Mouse (Mus musculus) C2C12 (cell line): ENCODE measurements at regions not wholly inside any gene's neighbourhood (a gene's known extent, or its start where the extent isn't known, plus 50 kb on each side); places are given as distances from the start of the nearest gene placed in this dataset.

Source experiments
- H3K27me3 ChIP-seq: one replicate; pipeline ENCODE4 v1.6.1; 2011; ENCODE audit not compliant: control insufficient read depth, insufficient read depth, insufficient read length
- H3K36me3 ChIP-seq: one replicate; pipeline ENCODE4 v1.6.1; 2011; ENCODE audit not compliant: control insufficient read depth, insufficient read depth
- H3K4me3 ChIP-seq: one replicate; pipeline ENCODE4 v1.5.1; 2011; ENCODE audit warnings: mild to moderate bottlenecking, control low read depth; ENCODE audit not compliant: poor library complexity, insufficient read depth, severe bottlenecking
- H3K79me2 ChIP-seq: one replicate; pipeline ENCODE4 v1.6.1; 2011; ENCODE audit not compliant: control insufficient read depth, insufficient read depth
- H3K79me3 ChIP-seq: one replicate; pipeline ENCODE4 v1.6.1; 2011; ENCODE audit warnings: low read depth, control low read depth
- H3ac ChIP-seq: one replicate; pipeline ENCODE3; 2011; ENCODE audit warnings: low read depth; ENCODE audit not compliant: control insufficient read depth, insufficient read length
- CEBPB ChIP-seq: IDR thresholded peaks from one replicate; pipeline ENCODE4 v1.6.1; 2011; ENCODE audit warnings: low read depth, mild to moderate bottlenecking, control low read depth, moderate library complexity
- CTCF ChIP-seq: IDR thresholded peaks from one replicate; pipeline ENCODE4 v1.5.1; 2011; ENCODE audit not compliant: control insufficient read depth, insufficient read depth, insufficient read length
- FOSL1 ChIP-seq: IDR thresholded peaks from one replicate; pipeline ENCODE4 v1.8.0; 2011; ENCODE audit warnings: mild to moderate bottlenecking, low read length; ENCODE audit not compliant: poor library complexity, insufficient read depth, severe bottlenecking
- MAX ChIP-seq: IDR thresholded peaks from one replicate; pipeline ENCODE4 v1.6.1; 2011; ENCODE audit warnings: mild to moderate bottlenecking, control low read depth
- MYOD1 ChIP-seq: IDR thresholded peaks from one replicate; pipeline ENCODE4 v1.6.1; 2011; ENCODE audit warnings: low read depth; ENCODE audit not compliant: control insufficient read depth, insufficient read length
- MYOG ChIP-seq: IDR thresholded peaks from one replicate; pipeline ENCODE4 v1.6.1; 2011; ENCODE audit not compliant: control insufficient read depth, insufficient read length; ENCODE audit errors: extremely low read depth
- USF1 ChIP-seq: IDR thresholded peaks from one replicate; pipeline ENCODE4 v1.6.1; 2011; ENCODE audit warnings: low read depth, mild to moderate bottlenecking, control low read depth, moderate library complexity

- H3K36me3 ChIP-seq = no peaks in the 10 kb centered on the region
- no peaks in the 10 kb centered on the region for H3K27me3 ChIP-seq
- H3K79me3 ChIP-seq = no peaks in the 10 kb centered on the region
- no peak for TF ChIP-seq FOSL1
- TF ChIP-seq MAX = no peak
- TF ChIP-seq CEBPB = no peak
- no peak for TF ChIP-seq USF1
- no peak for TF ChIP-seq MYOD1
- TF ChIP-seq MYOG = no peak
- no peak for TF ChIP-seq CTCF
- H3K79me2 ChIP-seq = no peaks in the 10 kb centered on the region
- H3K4me3 ChIP-seq = no peak overlapping the region
- no peak overlapping the region for H3ac ChIP-seq
Observed at GRCm38 (mm10) chr8:49360121-49360520, 516.4 kb upstream of the Tenm3 start.

- Histone ChIP-seq H3ac (no peak overlapping the region), H3K79me3 (no peaks in the 10 kb centered on the region), H3K79me2 (no peaks in the 10 kb centered on the region), H3K4me3 (no peak overlapping the region), H3K36me3 (no peaks in the 10 kb centered on the region), H3K27me3 (no peaks in the 10 kb centered on the region)
- TF ChIP-seq MAX (no peak), FOSL1 (no peak), CEBPB (no peak), CTCF (no peak), MYOG (no peak), MYOD1 (no peak), USF1 (no peak)
Observed at GRCm38 (mm10) chr8:49359671-49360070, 515.9 kb upstream of the Tenm3 start.

GRCm38 (mm10) chr8:49348602-49349001 lies 504.9 kb upstream of the Tenm3 start:
- Histone ChIP-seq H3K36me3 (no peaks in the 10 kb centered on the region), H3K27me3 (no peaks in the 10 kb centered on the region), H3K4me3 (no peak overlapping the region), H3K79me2 (no peaks in the 10 kb centered on the region), H3ac (no peak overlapping the region), H3K79me3 (no peaks in the 10 kb centered on the region)
- no peak for TF ChIP-seq MYOG
- no peak for TF ChIP-seq FOSL1
- no peak for TF ChIP-seq USF1
- TF ChIP-seq CEBPB = no peak
- no peak for TF ChIP-seq CTCF
- no peak for TF ChIP-seq MAX

- no peaks in the 10 kb centered on the region for H3K79me3 ChIP-seq
- no peaks in the 10 kb centered on the region for H3K27me3 ChIP-seq
- TF ChIP-seq MYOG = no peak
- no peak for TF ChIP-seq MYOD1
- TF ChIP-seq FOSL1 = no peak
- no peak for TF ChIP-seq MAX
- no peak for TF ChIP-seq CEBPB
- TF ChIP-seq USF1 = no peak
- no peak for TF ChIP-seq CTCF
- H3ac ChIP-seq = no peak overlapping the region
- H3K79me2 ChIP-seq = no peaks in the 10 kb centered on the region
- H3K36me3 ChIP-seq = no peaks in the 10 kb centered on the region
- no peak overlapping the region for H3K4me3 ChIP-seq
Observed at GRCm38 (mm10) chr8:49338716-49339115, 495.0 kb upstream of the Tenm3 start.

GRCm38 (mm10) chr8:49326980-49327379 lies 483.2 kb upstream of the Tenm3 start:
- Histone ChIP-seq H3K79me3 (no peaks in the 10 kb centered on the region), H3ac (no peak overlapping the region), H3K27me3 (no peaks in the 10 kb centered on the region), H3K4me3 (no peak overlapping the region), H3K79me2 (no peaks in the 10 kb centered on the region), H3K36me3 (no peaks in the 10 kb centered on the region)
- TF ChIP-seq MYOD1 = peak; percentile 34
- no peak for TF ChIP-seq USF1

GRCm38 (mm10) chr8:49321404-49321803 lies 477.7 kb upstream of the Tenm3 start:
- no peak for TF ChIP-seq MYOD1
- no peak for TF ChIP-seq MYOG
- no peak for TF ChIP-seq FOSL1
- no peak for TF ChIP-seq CEBPB
- no peak for TF ChIP-seq USF1
- TF ChIP-seq MAX = no peak
- no peak for TF ChIP-seq CTCF
- Histone ChIP-seq H3K36me3 (no peaks in the 10 kb centered on the region), H3ac (no peak overlapping the region), H3K79me3 (no peaks in the 10 kb centered on the region), H3K4me3 (no peak overlapping the region), H3K27me3 (no peaks in the 10 kb centered on the region), H3K79me2 (no peaks in the 10 kb centered on the region)
